Comparison of ENCODE assay signal across 21 mouse cellular contexts in genomic region chr9:104126833-104127232, GRCm38 (mm10). TPM values are rescaled to one million over a fixed set of nuclear protein-coding genes. Genes with fewer than 3 reads are reported as not detected.
A peak's percentile ranks its signal among the peaks of the same experiment; 100 is the strongest.
DNase-seq lines count a peak whose midpoint lies in the region; ATAC-seq and TF ChIP-seq lines count a peak whose summit lies in the region.
"Had no signal": no experiment of that assay in that cellular context is flagged by ENCODE, and none has a peak within 500 bp of the region (broad histone marks: within the 10 kb centered on the region; RNA-seq: fewer than 3 reads in every experiment).

TSS of gene Ackr4 (minus strand) at chr9:104126933.

- no peak within 1 kb of the TSS for H3K4me2 ChIP-seq in hindbrain, embryonic 14.5 days (replicated peaks)
- no peak within 1 kb of the TSS for H3K4me2 ChIP-seq in hindbrain, embryonic 13.5 days
- no peak within 1 kb of the TSS for H3K4me2 ChIP-seq in midbrain, embryonic 13.5 days (replicated peaks)
- no peak within 1 kb of the TSS for H3K4me2 ChIP-seq in forebrain, embryonic 12.5 days
- no peak within 1 kb of the TSS for H3K4me2 ChIP-seq in forebrain, postnatal 0 days (ENCODE audit: low read depth)
- H3K4me2 ChIP-seq: heart, embryonic 11.5 days; midbrain, embryonic 12.5 days had no signal

- no peak for DNase-seq in hindbrain, embryonic 14.5 days (ENCODE audit: low spot score)
- DNase-seq in midbrain, embryonic 10.5 days (ENCODE audit: low spot score): no peak
- no peak for DNase-seq in forebrain, postnatal 0 days
- DNase-seq in adrenal gland, postnatal 10 days: no peak
- no peak for DNase-seq in kidney, adult 9 months
- DNase-seq: adrenal gland, postnatal 36 days; cerebellum, adult 8-10 months; gastrocnemius, postnatal 25 days; heart, postnatal 36 days; kidney, adult 18-20 months; kidney, postnatal 14 days; lung, adult 18-20 months; lung, postnatal 36 days; spleen, adult 18-20 months; thymus, postnatal 25 days had no signal

- no peaks in the 10 kb centered on the region for H3K36me3 ChIP-seq in hindbrain, embryonic 14.5 days (replicated peaks; ENCODE audit: control insufficient read depth, insufficient read depth)
- H3K36me3 ChIP-seq in hindbrain, embryonic 13.5 days: no peaks in the 10 kb centered on the region
- H3K36me3 ChIP-seq in midbrain, embryonic 10.5 days: no peaks in the 10 kb centered on the region
- H3K36me3 ChIP-seq in midbrain, embryonic 13.5 days: no peaks in the 10 kb centered on the region
- no peaks in the 10 kb centered on the region for H3K36me3 ChIP-seq in forebrain, embryonic 12.5 days (replicated peaks)
- no peaks in the 10 kb centered on the region for H3K36me3 ChIP-seq in forebrain, postnatal 0 days (ENCODE audit: insufficient read depth)
- H3K36me3 ChIP-seq: midbrain, embryonic 12.5 days had no signal

- H3K4me3 ChIP-seq in hindbrain, embryonic 14.5 days (replicated peaks; ENCODE audit: low read length): no peak within 1 kb of the TSS
- no peak within 1 kb of the TSS for H3K4me3 ChIP-seq in hindbrain, embryonic 13.5 days
- H3K4me3 ChIP-seq in midbrain, embryonic 10.5 days: no peak within 1 kb of the TSS
- H3K4me3 ChIP-seq in midbrain, embryonic 13.5 days (replicated peaks): no peak within 1 kb of the TSS
- no peak within 1 kb of the TSS for H3K4me3 ChIP-seq in forebrain, embryonic 12.5 days (replicated peaks)
- H3K4me3 ChIP-seq in forebrain, postnatal 0 days (ENCODE audit: low read depth, low read length): no peak within 1 kb of the TSS
- H3K4me3 ChIP-seq: midbrain, embryonic 12.5 days had no signal

- H3K9me3 ChIP-seq in hindbrain, embryonic 14.5 days (ENCODE audit: control insufficient read depth, low read length): no peaks in the 10 kb centered on the region
- no peaks in the 10 kb centered on the region for H3K9me3 ChIP-seq in hindbrain, embryonic 13.5 days
- no peaks in the 10 kb centered on the region for H3K9me3 ChIP-seq in midbrain, embryonic 10.5 days (replicated peaks)
- no peaks in the 10 kb centered on the region for H3K9me3 ChIP-seq in midbrain, embryonic 13.5 days
- H3K9me3 ChIP-seq in forebrain, embryonic 12.5 days: no peaks in the 10 kb centered on the region
- no peaks in the 10 kb centered on the region for H3K9me3 ChIP-seq in forebrain, postnatal 0 days (ENCODE audit: low read length)
- H3K9me3 ChIP-seq: midbrain, embryonic 12.5 days had no signal

- H3K27ac ChIP-seq in hindbrain, embryonic 14.5 days: peak within 1 kb of the TSS; percentile 49; the same call in 1 of the 2 replicates
- H3K27ac ChIP-seq in hindbrain, embryonic 13.5 days: no peak within 1 kb of the TSS
- H3K27ac ChIP-seq in midbrain, embryonic 10.5 days (replicated peaks): 0 out of 2 replicates have a peak within 1 kb of the TSS, but pooled peaks have one; percentile 19
- H3K27ac ChIP-seq in midbrain, embryonic 13.5 days: no peak within 1 kb of the TSS
- H3K27ac ChIP-seq in forebrain, embryonic 12.5 days: peak within 1 kb of the TSS; percentile 22; the same call in 1 of the 2 replicates
- H3K27ac ChIP-seq in forebrain, postnatal 0 days (ENCODE audit: low read depth, low read length): peak within 1 kb of the TSS; percentile 80
- H3K27ac ChIP-seq: midbrain, embryonic 12.5 days had no signal

- 71% methylated on average over 3 of the region's 3 CpGs for WGBS in hindbrain, embryonic 14.5 days
- WGBS in hindbrain, embryonic 13.5 days: 71% methylated on average over 3 of the region's 3 CpGs
- 88% methylated on average over 3 of the region's 3 CpGs for WGBS in midbrain, embryonic 10.5 days
- 72% methylated on average over 3 of the region's 3 CpGs for WGBS in midbrain, embryonic 13.5 days
- 68% methylated on average over 3 of the region's 3 CpGs for WGBS in forebrain, embryonic 12.5 days
- 68% methylated on average over 3 of the region's 3 CpGs for WGBS in forebrain, postnatal 0 days

- ATAC-seq in hindbrain, embryonic 14.5 days (ENCODE audit: low FRiP score): no peak
- no peak for ATAC-seq in hindbrain, embryonic 13.5 days (ENCODE audit: low FRiP score)
- no peak for ATAC-seq in midbrain, embryonic 13.5 days
- ATAC-seq in forebrain, embryonic 12.5 days (ENCODE audit: low FRiP score): no peak
- no peak for ATAC-seq in forebrain, postnatal 0 days
- ATAC-seq: activated CD4-positive, CD25-positive, alpha-beta regulatory T cell, adult 4 months had no signal

- 0 out of 2 replicates have a peak, but pooled peaks cover 4% of the 10 kb centered on the region for H3K4me1 ChIP-seq in hindbrain, embryonic 14.5 days (replicated peaks; ENCODE audit: control insufficient read depth, insufficient read depth, low read length)
- peaks cover 22% of the 10 kb centered on the region for H3K4me1 ChIP-seq in hindbrain, embryonic 13.5 days (replicated peaks)
- H3K4me1 ChIP-seq in midbrain, embryonic 10.5 days: peaks cover 38% of the 10 kb centered on the region
- peaks cover 20% of the 10 kb centered on the region for H3K4me1 ChIP-seq in midbrain, embryonic 13.5 days (replicated peaks)
- peaks cover 24% of the 10 kb centered on the region for H3K4me1 ChIP-seq in forebrain, embryonic 12.5 days
- H3K4me1 ChIP-seq in forebrain, postnatal 0 days (ENCODE audit: insufficient read depth): peaks cover 16% of the 10 kb centered on the region

- TF ChIP-seq CTCF in forebrain, postnatal 0 days (IDR thresholded peaks at IDR 0.05; ENCODE audit: low read depth): no peak

- no peaks in the 10 kb centered on the region for H3K27me3 ChIP-seq in hindbrain, embryonic 14.5 days (ENCODE audit: control insufficient read depth, insufficient read depth, low read length)
- H3K27me3 ChIP-seq in hindbrain, embryonic 13.5 days: no peaks in the 10 kb centered on the region
- no peaks in the 10 kb centered on the region for H3K27me3 ChIP-seq in midbrain, embryonic 10.5 days (ENCODE audit: low read depth, poor library complexity, severe bottlenecking)
- no peaks in the 10 kb centered on the region for H3K27me3 ChIP-seq in midbrain, embryonic 13.5 days
- H3K27me3 ChIP-seq in forebrain, embryonic 12.5 days: no peaks in the 10 kb centered on the region
- H3K27me3 ChIP-seq in forebrain, postnatal 0 days (ENCODE audit: insufficient read depth, low read length): no peaks in the 10 kb centered on the region
- H3K27me3 ChIP-seq: midbrain, embryonic 12.5 days had no signal

- H3K9ac ChIP-seq in hindbrain, embryonic 14.5 days: no peak within 1 kb of the TSS
- no peak within 1 kb of the TSS for H3K9ac ChIP-seq in hindbrain, embryonic 13.5 days
- no peak within 1 kb of the TSS for H3K9ac ChIP-seq in midbrain, embryonic 13.5 days (replicated peaks)
- H3K9ac ChIP-seq in forebrain, embryonic 12.5 days: no peak within 1 kb of the TSS
- H3K9ac ChIP-seq in forebrain, postnatal 0 days: no peak within 1 kb of the TSS
- H3K9ac ChIP-seq: midbrain, embryonic 12.5 days had no signal

RNA-seq across cellular contexts. Expression of gene Ackr4, which starts in this region (rescaled TPM):
- polyA plus RNA-seq in hindbrain, embryonic 14.5 days (2014; fragmentation: Nextera tagmentation; extraction: Ambion mirVana): 1.3 and 1.5 TPM in 2 replicates
- polyA plus RNA-seq in hindbrain, embryonic 13.5 days (2015; fragmentation: Nextera tagmentation; extraction: Ambion mirVana): 0.47 and 0.69 TPM in 2 replicates
- polyA plus RNA-seq in midbrain, embryonic 10.5 days (2016; fragmentation: Nextera tagmentation; extraction: Ambion mirVana): 0.30 and 0.59 TPM in 2 replicates
- polyA plus RNA-seq in midbrain, embryonic 13.5 days (2015; fragmentation: Nextera tagmentation; extraction: Ambion mirVana): 0.46 and 0.47 TPM in 2 replicates
- 0.21 and 0.63 TPM in 2 replicates for polyA plus RNA-seq in forebrain, embryonic 12.5 days (2016; fragmentation: Nextera tagmentation; extraction: Ambion mirVana)
- total RNA-seq in forebrain, postnatal 0 days (2014; rRNA removed): 1.2 and 3.1 TPM in 2 replicates
- polyA plus RNA-seq in forebrain, postnatal 0 days (2015; fragmentation: Nextera tagmentation; extraction: Ambion mirVana): 0.53 and 0.70 TPM in 2 replicates
- 1 to 10 TPM; 1.6 to 2.0 TPM for total RNA-seq in adrenal gland, postnatal 10 days (2021)

Comparison
In these comparisons a context has a peak if more than half of its experiments do, and no peak if none do; other contexts are left out.
1. H3K27ac ChIP-seq: peak in hindbrain, embryonic 14.5 days (single experiment), midbrain, embryonic 10.5 days (single experiment), forebrain, embryonic 12.5 days (single experiment) and forebrain, postnatal 0 days (single experiment); none in hindbrain, embryonic 13.5 days (single experiment) and midbrain, embryonic 13.5 days (single experiment).